Mouse (Mus musculus) small intestine, adult 2 months (tissue): ENCODE data around the gene Hist1h4i. TPM values are rescaled to one million over a fixed set of nuclear protein-coding genes. Genes with fewer than 3 reads are reported as not detected.

Experiments used
- H3K27ac ChIP-seq: fragments of 200-500 bp; 2 replicates; pipeline ENCODE4 v1.5.1; 2012; ENCODE audit warnings: low read depth, low read length, control low read depth, inconsistent platforms; ENCODE audit not compliant: insufficient read depth
- H3K27me3 ChIP-seq: fragments of 200-500 bp; 2 replicates; pipeline ENCODE4 v1.6.1; 2012; ENCODE audit warnings: mild to moderate bottlenecking, moderate library complexity, low read length, inconsistent platforms; ENCODE audit not compliant: control insufficient read depth, insufficient read depth
- H3K36me3 ChIP-seq: fragments of 200-500 bp; 2 replicates; pipeline ENCODE4 v1.6.1; 2012; ENCODE audit warnings: mild to moderate bottlenecking, low read length, control low read depth, inconsistent platforms; ENCODE audit not compliant: control insufficient read depth, insufficient read depth
- H3K4me1 ChIP-seq: fragments of 200-500 bp; 2 replicates; pipeline ENCODE4 v1.6.1; 2012; ENCODE audit warnings: low read length, inconsistent platforms, mixed read lengths; ENCODE audit not compliant: control insufficient read depth, insufficient read depth, insufficient read length
- H3K4me3 ChIP-seq: fragments of 200-500 bp; 2 replicates; pipeline ENCODE4 v1.5.1; 2012; ENCODE audit warnings: low read depth, mild to moderate bottlenecking, control low read depth, inconsistent platforms, low read length, moderate library complexity
- CTCF ChIP-seq: fragments of 200-500 bp; IDR thresholded peaks from 2 replicates; pipeline ENCODE4 v1.5.1; 2012; ENCODE audit warnings: low read depth, mild to moderate bottlenecking, control low read depth, inconsistent platforms, low read length, moderate library complexity, mixed read lengths; ENCODE audit not compliant: insufficient replicate concordance, insufficient read length; ENCODE audit errors: extremely low read depth
- POLR2A ChIP-seq: fragments of 200-500 bp; IDR thresholded peaks from 2 replicates; pipeline ENCODE4 v1.6.1; 2012; ENCODE audit warnings: low read depth, mild to moderate bottlenecking, control low read depth, inconsistent platforms, low read length, moderate library complexity
- WGBS: fragments of 180-500 bp; shearing (Covaris S2); methylation state at CpG from one replicate; pipeline ENCODE4 v1.1.7; 2018; 5-methylcytosine and 5-hydroxymethylcytosine counted together
- polyA plus RNA-seq: library from polyadenylated mRNA; depleted of rRNA; stranded (reverse); fragments of >200 nt; gene quantifications from 2 replicates; pipeline ENCODE4 v1.2.3, GENCODE M21; 2012

Gene Hist1h4i
- polyA plus RNA-seq, 1 experiment, result 10.1 TPM

GRCm38 (mm10) chr13:21997201-21997820, 43.9 kb downstream of the Hist1h4i start:
- H3K4me1 ChIP-seq, result peaks cover 6% of the 10 kb centered on the region; the same call in 1 of the 2 replicates

GRCm38 (mm10) chr13:21996840-21997185, 44.3 kb downstream of the Hist1h4i start:
- H3K27me3 ChIP-seq, result peaks cover 59% of the 10 kb centered on the region
- peaks cover 6% of the 10 kb centered on the region; the same call in 1 of the 2 replicates for H3K4me1 ChIP-seq
- WGBS, result 9% methylated on average over 13 of the region's 13 CpGs
- no peaks in the 10 kb centered on the region for H3K36me3 ChIP-seq
- TF ChIP-seq CTCF (no peak), POLR2A (no peak)
- H3K27ac ChIP-seq, result no peak overlapping the region
- peak overlapping the region; percentile 24 for H3K4me3 ChIP-seq

More at GRCm38 (mm10) chr13:21997201-21997820, 43.9 kb downstream of the Hist1h4i start:
- Histone ChIP-seq H3K27ac (no peak overlapping the region), H3K27me3 (peaks cover 59% of the 10 kb centered on the region), H3K36me3 (no peaks in the 10 kb centered on the region), H3K4me3 (no peak overlapping the region)
- TF ChIP-seq CTCF, result no peak
- no peak for TF ChIP-seq POLR2A
- WGBS, result 10% methylated on average over 21 of the region's 21 CpGs

DNA sequence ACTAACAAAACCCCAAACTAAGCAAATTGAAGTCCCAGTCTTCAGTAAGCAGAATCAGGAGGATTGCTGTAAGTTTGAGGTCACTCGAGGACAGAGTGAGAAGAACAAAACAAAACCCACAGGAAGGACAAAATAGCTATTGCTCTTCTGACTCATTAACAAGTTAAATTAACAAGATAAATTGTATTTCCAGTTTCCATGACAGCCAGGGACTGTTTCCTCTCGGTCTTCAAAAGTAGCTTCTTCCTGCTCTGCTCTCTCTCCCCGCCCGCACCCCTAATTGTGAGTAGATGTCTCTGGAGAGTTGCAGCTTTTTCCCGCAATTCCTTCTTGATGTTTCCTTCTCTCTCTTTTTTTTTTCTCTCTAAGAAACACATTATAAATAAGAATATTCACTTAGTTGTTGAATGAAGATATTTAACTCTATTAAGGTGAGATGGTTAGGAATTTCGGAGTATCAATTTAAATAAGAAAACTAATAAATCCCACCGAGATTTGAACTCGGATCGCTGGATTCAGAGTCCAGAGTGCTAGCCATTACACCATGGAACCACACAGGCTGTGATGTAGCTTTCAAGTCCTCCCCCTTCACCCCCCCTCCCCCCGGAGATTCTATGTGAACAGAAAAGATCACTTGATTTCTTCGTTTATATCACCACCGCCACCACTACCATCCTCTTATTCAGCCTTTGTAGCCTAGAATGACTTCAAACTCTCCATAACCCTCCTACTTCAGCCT, 44.9 kb downstream of the Hist1h4i start:
- 7% methylated on average over 12 of the region's 12 CpGs for WGBS
- TF ChIP-seq POLR2A (no peak), CTCF (no peak)
- Histone ChIP-seq H3K4me1 (peaks cover 6% of the 10 kb centered on the region; the same call in 1 of the 2 replicates), H3K36me3 (no peaks in the 10 kb centered on the region), H3K27me3 (peaks cover 56% of the 10 kb centered on the region), H3K27ac (no peak overlapping the region), H3K4me3 (0 out of 2 replicates have a peak overlapping the region, but pooled peaks have one; percentile 24)

DNA sequence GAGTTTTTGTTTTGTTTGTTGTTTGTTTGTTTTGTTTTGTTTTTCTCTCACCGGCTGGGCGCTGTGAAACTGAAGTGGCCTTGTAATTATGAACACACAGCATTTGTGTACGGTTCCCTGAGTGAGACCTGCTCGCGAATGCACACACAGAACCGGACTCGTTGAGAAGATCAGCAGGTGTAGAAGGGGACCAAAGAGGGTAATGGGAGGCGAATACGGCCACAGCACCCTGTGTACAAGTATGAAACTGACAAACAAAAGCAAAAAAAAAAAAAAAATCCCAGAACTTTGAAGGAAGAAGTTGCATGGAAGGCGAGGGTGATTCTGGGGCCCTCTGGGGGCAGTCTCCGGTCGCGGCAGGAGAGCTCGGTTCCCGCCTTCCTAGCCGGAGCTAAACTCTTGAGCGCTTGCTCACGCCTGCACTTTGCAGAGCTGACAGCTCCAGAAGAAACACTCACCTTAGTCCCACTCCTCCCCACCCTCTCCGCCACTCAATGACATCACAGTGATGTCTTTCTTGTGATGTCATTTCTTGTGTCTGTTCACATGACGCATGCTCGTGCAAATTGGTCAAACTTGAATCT, 45.7 kb downstream of the Hist1h4i start:
- TF ChIP-seq CTCF (no peak), POLR2A (no peak)
- H3K4me3 ChIP-seq, result peak overlapping the region; percentile 57
- no peaks in the 10 kb centered on the region for H3K36me3 ChIP-seq
- peaks cover 56% of the 10 kb centered on the region for H3K27me3 ChIP-seq
- H3K4me1 ChIP-seq, result peaks cover 6% of the 10 kb centered on the region; the same call in 1 of the 2 replicates
- 2% methylated on average over 21 of the region's 21 CpGs for WGBS
- H3K27ac ChIP-seq, result no peak overlapping the region

DNA sequence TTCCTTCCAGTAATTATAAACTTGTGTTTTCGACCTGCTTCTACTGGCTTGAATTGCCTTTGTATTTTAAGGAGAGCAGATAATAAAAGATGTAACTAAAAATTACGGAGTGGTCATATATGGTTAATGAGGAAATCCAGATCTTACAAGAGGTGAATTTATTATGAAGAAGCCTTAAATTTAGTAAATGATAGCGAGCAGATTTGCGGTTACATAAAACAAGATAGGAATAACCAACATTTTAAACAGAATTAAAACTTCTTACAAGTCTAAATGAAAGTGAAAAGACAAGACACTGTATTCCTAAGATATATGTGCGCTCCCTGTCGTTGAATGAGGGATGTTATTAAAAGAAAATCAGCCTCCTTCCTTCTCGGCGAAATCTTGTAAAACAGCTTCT, 46.3 kb downstream of the Hist1h4i start:
- Histone ChIP-seq H3K36me3 (no peaks in the 10 kb centered on the region), H3K27me3 (peaks cover 52% of the 10 kb centered on the region), H3K4me1 (peaks cover 6% of the 10 kb centered on the region; the same call in 1 of the 2 replicates), H3K27ac (no peak overlapping the region), H3K4me3 (peak overlapping the region; percentile 57)
- TF ChIP-seq CTCF (no peak), POLR2A (no peak)
- WGBS, result 8% methylated on average over 8 of the region's 8 CpGs

DNA sequence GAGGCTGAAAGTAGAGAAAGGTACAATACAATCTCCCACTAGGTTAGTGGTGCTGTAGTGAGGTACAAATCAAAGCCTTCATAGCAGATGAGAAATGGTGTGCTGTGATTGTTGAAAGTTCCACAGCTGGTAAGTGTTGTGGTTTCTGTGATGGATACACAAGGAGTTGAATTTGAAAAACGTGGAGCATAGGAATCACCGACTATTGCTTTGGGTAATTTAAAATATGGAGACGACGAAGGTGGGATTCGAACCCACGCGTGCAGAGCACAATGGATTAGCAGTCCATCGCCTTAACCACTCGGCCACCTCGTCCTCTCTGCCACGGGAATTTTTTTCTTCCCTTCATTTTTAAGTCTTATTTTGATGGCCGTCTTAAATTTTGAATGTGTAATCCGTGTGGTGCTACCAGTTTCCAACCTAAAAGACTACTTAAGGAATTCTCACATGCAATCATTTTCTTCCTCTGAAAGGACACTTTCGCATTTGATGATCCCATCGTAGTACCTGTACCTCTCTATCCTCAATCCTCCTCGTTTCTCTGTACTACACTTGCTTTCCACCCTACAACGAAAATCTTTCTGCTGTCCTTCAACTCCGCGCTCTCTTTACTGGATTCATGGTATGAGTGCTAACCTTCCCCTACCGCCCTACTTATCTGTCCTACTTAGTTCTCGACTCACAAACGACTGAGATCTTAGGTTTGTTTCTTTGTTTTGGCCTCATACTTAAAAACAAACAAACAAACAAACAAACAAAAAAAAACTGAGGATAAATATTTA, 47.0 kb downstream of the Hist1h4i start:
- Histone ChIP-seq H3K27ac (no peak overlapping the region), H3K4me3 (no peak overlapping the region), H3K4me1 (peaks cover 6% of the 10 kb centered on the region; the same call in 1 of the 2 replicates), H3K27me3 (peaks cover 46% of the 10 kb centered on the region), H3K36me3 (no peaks in the 10 kb centered on the region)
- 8% methylated on average over 22 of the region's 22 CpGs for WGBS
- TF ChIP-seq POLR2A, result no peak
- no peak for TF ChIP-seq CTCF
